Mouse (Mus musculus) intestine, embryonic 14.5 days (tissue): ENCODE data around the gene Olfml2b. TPM values are rescaled to one million over a fixed set of nuclear protein-coding genes. Genes with fewer than 3 reads are reported as not detected.

ENCODE experiments used
- ATAC-seq: fragments of 200-750 bp; cut with Nextera tagmentation; replicated peaks from 2 replicates; pipeline ENCODE4 v1.8.0; 2017; ENCODE audit warnings: low read depth, moderate number of reproducible peaks, moderate TSS enrichment, moderate library complexity; ENCODE audit not compliant: low FRiP score, low TSS enrichment
- DNase-seq: peaks from one replicate; pipeline ENCODE4 v3.0.0-alpha.2; 2018; ENCODE audit warnings: low spot score
- H3K27ac ChIP-seq: fragments of 300-500 bp; sonication (generic); 2 replicates; pipeline ENCODE4 v1.5.1; 2014; ENCODE audit warnings: low read depth, mild to moderate bottlenecking, control low read depth
- H3K27me3 ChIP-seq: fragments of 300-500 bp; sonication (generic); replicated peaks from 2 replicates; pipeline ENCODE4 v1.6.1; 2014; ENCODE audit warnings: low read length, control low read depth; ENCODE audit not compliant: control insufficient read depth, insufficient read depth
- H3K36me3 ChIP-seq: fragments of 300-500 bp; sonication (generic); 2 replicates; pipeline ENCODE4 v1.6.1; 2014; ENCODE audit warnings: low read length, control low read depth; ENCODE audit not compliant: control insufficient read depth, insufficient read depth
- H3K4me1 ChIP-seq: fragments of 300-500 bp; sonication (generic); replicated peaks from 2 replicates; pipeline ENCODE4 v1.6.1; 2014; ENCODE audit warnings: low read length, control low read depth, mixed read lengths; ENCODE audit not compliant: control insufficient read depth, insufficient read depth
- H3K4me2 ChIP-seq: fragments of 300-500 bp; sonication (generic); 2 replicates; pipeline ENCODE4 v1.6.1; 2014; ENCODE audit warnings: low read length
- H3K4me3 ChIP-seq: fragments of 300-500 bp; sonication (generic); 2 replicates; pipeline ENCODE4 v1.5.1; 2014; ENCODE audit warnings: low read depth, low read length, control low read depth, mixed read lengths
- H3K9ac ChIP-seq: fragments of 300-500 bp; sonication (generic); 2 replicates; pipeline ENCODE4 v1.6.1; 2014; ENCODE audit warnings: mild to moderate bottlenecking, low read length
- H3K9me3 ChIP-seq: fragments of 300-500 bp; sonication (generic); 2 replicates; pipeline ENCODE4 v1.6.1; 2016; ENCODE audit warnings: low read length, control low read depth; ENCODE audit not compliant: control insufficient read depth
- WGBS: fragments of 180-500 bp; shearing (Covaris S2); extraction: QIAGEN DNeasy Blood & Tissue Kit; methylation state at CpG from one replicate; pipeline ENCODE4 v1.1.7; 2014; 5-methylcytosine and 5-hydroxymethylcytosine counted together
- polyA plus RNA-seq: library from polyadenylated mRNA; unstranded; fragments of >200 nt; fragmentation: Nextera tagmentation; extraction: Ambion mirVana; gene quantifications from 2 replicates; pipeline ENCODE4 v1.2.1, GENCODE M21; 2014

Gene Olfml2b
- polyA plus RNA-seq, 1 experiment from 2014 or later, result 22.4 TPM

DNA sequence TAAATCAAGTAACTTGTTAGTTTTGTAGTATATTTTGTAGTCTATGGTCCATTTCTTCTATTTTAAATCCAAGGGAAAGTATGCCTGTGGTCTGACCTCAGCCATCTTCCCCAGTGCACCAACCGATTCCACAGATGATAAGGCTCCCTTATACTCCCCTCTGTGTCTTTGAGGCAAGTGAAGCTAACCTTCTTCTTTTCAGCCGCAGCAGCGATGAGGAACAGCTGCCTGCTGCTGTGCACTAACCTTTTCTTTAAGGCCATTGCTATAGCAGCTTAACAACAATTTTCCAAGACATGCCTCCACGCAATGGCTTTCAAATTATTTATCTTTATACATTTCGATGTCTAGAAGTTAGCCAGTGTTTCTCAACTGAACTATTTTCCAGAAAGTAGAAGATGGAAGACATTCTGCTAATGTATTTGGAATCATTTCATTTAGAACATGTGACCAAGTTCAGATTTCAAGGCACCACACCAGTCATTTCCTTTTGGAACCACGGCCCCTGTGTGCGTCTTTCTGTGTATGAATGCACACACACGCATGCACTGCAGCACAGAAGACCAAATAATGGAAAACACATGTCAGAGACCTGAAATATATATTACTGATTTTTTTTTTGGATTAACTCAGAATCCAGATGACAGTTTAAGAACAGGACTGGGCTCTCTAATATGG lies 73.9 kb downstream of the Olfml2b start:
- H3K4me2 ChIP-seq, result no peak overlapping the region
- DNase-seq, result no peak
- no peak for ATAC-seq
- whole genome bisulfite sequencing, result 62% methylated on average over 8 of the region's 8 CpGs
- H3K27ac ChIP-seq, result no peak overlapping the region
- H3K27me3 ChIP-seq, result no peaks in the 10 kb centered on the region
- no peaks in the 10 kb centered on the region for H3K4me1 ChIP-seq
- H3K9me3 ChIP-seq, result no peaks in the 10 kb centered on the region
- no peak overlapping the region for H3K9ac ChIP-seq
- no peak overlapping the region for H3K4me3 ChIP-seq
- H3K36me3 ChIP-seq, result no peaks in the 10 kb centered on the region

DNA sequence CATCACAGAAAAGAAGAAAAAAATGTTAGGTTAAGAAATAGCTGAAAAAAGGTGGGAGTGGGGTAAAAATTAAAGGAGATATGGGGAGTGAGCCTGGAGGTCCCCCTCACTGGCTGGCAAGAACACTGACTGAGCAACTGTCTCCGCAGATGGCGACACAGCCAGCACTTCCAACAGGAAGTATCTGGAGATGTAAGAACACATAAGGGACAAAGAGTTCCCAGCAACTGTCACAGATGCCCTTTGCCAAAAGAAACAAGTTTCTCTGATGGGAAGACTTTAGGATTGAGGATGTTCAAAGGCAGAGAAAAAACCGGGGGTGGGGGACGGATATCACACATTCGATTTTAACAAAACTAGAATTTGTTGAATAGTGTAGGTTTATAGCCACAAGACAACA lies 77.2 kb downstream of the Olfml2b start:
- DNase-seq, result no peak
- no peak overlapping the region for H3K4me2 ChIP-seq
- H3K9ac ChIP-seq, result no peak overlapping the region
- 92% methylated on average over 5 of the region's 5 CpGs for WGBS
- no peaks in the 10 kb centered on the region for H3K27me3 ChIP-seq
- H3K36me3 ChIP-seq, result no peaks in the 10 kb centered on the region
- no peak overlapping the region for H3K27ac ChIP-seq
- no peak for ATAC-seq
- H3K9me3 ChIP-seq, result no peaks in the 10 kb centered on the region
- no peaks in the 10 kb centered on the region for H3K4me1 ChIP-seq
- H3K4me3 ChIP-seq, result no peak overlapping the region

DNA sequence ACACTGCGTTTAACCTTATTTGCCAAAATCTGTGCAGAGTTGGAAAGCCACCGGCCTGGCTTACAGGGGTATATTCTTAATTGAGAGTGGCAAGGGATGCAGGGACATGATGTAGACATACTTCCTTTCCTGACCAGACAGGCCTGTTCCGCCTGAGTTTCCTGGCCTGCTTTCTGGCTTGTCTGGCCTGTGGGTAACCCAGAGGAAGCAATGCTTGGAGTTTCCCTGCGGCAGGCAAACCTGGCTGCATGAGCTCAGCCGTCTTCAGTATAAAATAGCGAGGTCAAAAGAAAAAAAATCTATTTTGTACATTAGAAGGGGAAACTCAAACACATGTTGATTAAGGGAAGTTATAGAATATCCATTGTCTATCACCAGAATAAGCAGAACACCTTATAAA lies 84.2 kb downstream of the Olfml2b start:
- ATAC-seq (no peak), DNase-seq (no peak)
- 72% methylated on average over 6 of the region's 6 CpGs for WGBS

DNA sequence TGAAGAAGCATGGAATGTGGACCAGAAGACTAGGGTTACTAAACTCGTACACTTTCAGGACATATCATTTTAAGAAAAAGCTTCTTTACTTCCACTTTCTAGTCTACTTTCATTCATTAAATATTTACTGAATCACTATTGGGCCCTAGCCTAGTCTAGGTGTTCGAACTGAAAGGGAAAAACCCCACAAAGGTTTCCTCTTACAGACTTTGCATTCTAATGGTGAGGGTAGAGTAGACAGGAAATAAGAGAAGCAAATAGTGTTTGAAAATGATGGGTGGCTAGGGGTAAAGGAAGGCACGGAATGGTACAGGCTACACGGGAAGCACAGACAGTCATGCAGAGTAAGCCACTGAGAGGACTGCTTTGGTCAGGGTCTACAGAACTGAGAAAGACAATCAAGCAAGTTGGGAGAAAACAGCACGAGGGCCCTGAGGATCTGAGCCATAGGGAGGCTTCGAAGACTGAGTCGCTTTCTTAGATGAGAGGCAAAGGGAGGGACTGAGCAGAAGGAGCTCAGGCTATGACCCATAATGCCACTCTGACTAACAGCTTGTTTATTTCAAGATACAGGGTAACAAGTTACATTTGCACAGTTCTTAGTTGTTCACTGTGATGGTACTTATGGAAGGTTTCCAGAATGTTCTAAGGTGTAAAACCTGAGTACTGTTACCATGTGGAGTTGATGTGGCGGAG lies 85.1 kb downstream of the Olfml2b start:
- Histone ChIP-seq H3K27ac (no peak overlapping the region), H3K9ac (no peak overlapping the region), H3K36me3 (no peaks in the 10 kb centered on the region), H3K4me3 (no peak overlapping the region), H3K9me3 (no peaks in the 10 kb centered on the region), H3K4me2 (no peak overlapping the region), H3K27me3 (no peaks in the 10 kb centered on the region), H3K4me1 (no peaks in the 10 kb centered on the region; the same call in 1 of the 2 replicates)
- 73% methylated on average over 8 of the region's 8 CpGs for WGBS
- ATAC-seq (no peak), DNase-seq (no peak)

More for the DNA sequence above, 84.2 kb downstream of the Olfml2b start:
- H3K27ac ChIP-seq, result no peak overlapping the region
- H3K4me3 ChIP-seq, result no peak overlapping the region
- H3K27me3 ChIP-seq, result no peaks in the 10 kb centered on the region
- no peak overlapping the region for H3K4me2 ChIP-seq
- H3K36me3 ChIP-seq, result no peaks in the 10 kb centered on the region
- H3K4me1 ChIP-seq, result no peaks in the 10 kb centered on the region; the same call in 1 of the 2 replicates
- no peak overlapping the region for H3K9ac ChIP-seq
- no peaks in the 10 kb centered on the region for H3K9me3 ChIP-seq

DNA sequence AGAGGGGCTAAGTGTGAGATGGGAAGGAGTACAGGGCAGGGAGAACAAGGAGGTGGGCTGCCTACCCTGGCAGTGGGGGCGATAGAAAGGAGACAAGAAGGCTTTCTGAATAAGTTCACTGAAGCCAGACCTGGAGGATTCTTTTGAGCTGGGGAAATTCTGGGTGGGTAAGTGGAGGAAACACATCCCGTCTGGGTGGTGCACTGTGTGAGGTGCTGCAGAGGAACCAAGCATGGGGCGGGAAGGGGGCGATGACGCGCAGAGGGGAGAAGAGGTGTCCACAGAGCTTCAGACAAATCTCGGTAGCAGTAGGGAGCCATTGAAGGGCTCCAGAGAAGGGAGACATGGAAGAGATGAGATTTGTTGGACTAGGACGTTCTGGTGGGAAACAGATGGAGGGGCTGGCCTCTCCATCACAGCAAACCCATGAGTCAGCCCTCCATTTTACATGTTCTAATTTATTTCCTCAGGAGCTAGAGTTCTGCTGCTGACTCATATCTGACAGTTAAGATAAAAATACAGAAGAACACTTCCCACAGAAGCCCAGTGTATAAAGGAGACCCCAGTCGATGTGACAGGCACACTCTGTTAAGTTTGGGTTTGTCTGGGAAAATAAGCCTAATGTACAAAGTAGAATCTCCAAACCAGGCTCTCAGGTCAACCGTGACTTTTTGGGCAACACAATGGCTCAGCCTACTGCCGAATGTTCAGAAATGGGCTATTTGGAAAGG lies 87.7 kb downstream of the Olfml2b start:
- Histone ChIP-seq H3K9me3 (no peaks in the 10 kb centered on the region), H3K4me2 (no peak overlapping the region), H3K4me3 (no peak overlapping the region), H3K36me3 (no peaks in the 10 kb centered on the region), H3K4me1 (no peaks in the 10 kb centered on the region; the same call in 1 of the 2 replicates), H3K27me3 (no peaks in the 10 kb centered on the region), H3K27ac (no peak overlapping the region), H3K9ac (no peak overlapping the region)
- WGBS, result 68% methylated on average over 11 of the region's 11 CpGs
- ATAC-seq (no peak), DNase-seq (no peak)

Other genes starting within 250 kb of the Olfml2b start
- gene Nos1ap, start 54.7 kb upstream of the Olfml2b start, polyA plus RNA-seq, result 11.1 and 12.1 TPM in 2 replicates
- gene Atf6, start 223.2 kb downstream of the Olfml2b start, polyA plus RNA-seq, result 9.7 and 11.3 TPM in 2 replicates
- 1.1 and 1.8 TPM in 2 replicates for gene Gm26620, start 240.5 kb downstream of the Olfml2b start, polyA plus RNA-seq
- gene Dusp12, start 241.0 kb downstream of the Olfml2b start, polyA plus RNA-seq, result 52.7 and 53.5 TPM in 2 replicates